Mouse (Mus musculus) spleen, postnatal 36 days (tissue): Measurements from ENCODE around the gene Tmsb4x.
A peak's percentile ranks its signal among the peaks of the same experiment; 100 is the strongest.

Source experiments
- DNase-seq, 2 experiments: peaks; one replicate each; pipeline ENCODE4 v3.0.0; 2022; ENCODE audit warnings: low spot score in 2 of 2, mixed read lengths in 1 of 2

Tmsb4x gene

GRCm38 (mm10) chrX:167182411-167182810 lies 26.7 kb downstream of the Tmsb4x start:
- DNase-seq = peak in 1 of 2 experiments; percentile 47

DNA sequence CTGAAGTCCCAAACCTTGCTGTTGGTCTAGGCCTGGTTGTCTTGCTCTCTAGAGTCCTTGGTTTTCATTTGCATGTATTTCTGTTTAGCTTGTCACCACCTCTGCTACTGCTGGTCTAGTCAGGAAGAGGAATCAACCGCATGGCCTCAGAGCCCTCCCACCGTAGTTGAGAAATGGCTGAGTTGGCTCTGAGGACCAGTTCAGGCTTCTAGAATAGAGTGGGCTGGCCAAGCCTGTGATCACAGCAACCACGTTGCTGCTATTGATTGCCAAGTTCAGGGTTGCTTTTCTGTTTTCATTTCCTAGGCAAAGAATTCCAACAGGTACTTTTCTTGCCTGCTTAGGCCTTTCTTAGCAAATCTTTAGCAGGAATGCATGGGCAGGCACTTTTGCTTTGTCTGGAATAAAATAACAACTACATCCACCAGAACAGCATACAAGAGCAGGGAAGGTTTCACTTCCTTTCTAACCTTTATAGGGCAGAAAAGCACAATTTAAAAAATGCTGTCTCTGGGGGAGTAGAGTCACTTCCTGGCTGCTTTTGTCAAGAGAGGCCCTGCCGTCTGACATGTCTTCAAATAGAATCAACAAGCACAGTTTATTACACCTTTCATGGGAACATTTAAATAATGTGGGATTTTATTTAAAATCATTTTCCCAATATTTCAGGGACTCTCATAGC lies 29.0 kb downstream of the Tmsb4x start:
- peak; percentile 65 to 71 for DNase-seq

DNA sequence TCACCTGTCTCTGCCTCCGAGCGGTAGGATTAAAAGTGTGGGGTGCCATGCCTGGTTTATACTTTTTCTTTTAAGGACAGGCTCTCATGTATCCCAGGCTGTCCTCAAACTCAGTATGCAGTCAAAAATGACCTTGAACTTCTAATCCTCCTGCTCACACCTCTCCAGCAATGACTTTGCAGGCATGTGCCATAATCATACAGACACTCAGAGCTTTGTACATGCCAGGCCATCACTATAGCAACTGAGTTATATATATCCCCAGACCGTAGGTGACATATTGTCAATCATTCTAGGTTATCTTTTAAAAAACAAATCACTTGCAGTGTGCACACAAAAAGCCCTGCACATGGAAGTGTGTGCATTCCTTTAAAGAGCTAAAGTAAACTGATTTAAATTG lies 29.6 kb downstream of the Tmsb4x start:
- DNase-seq = no peak

DNA sequence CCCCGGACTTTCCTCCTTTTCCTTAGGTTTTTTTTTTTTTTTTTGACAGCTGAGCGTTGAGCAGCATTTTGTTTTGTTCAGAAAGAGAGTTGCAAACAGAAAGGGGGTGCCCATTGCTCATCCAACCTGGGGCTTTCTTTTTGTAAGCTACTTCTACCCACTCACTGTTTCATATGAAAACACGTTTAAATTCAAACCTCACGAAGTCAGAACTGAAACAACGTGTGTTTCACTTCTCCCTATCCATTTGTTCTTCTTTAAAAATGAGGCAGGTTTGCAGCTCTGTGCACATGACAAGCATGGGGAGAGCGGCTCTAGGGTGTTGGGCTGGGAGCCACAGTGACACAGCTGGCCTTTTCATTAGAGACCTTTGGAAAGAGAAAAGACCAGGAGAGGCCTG lies 33.8 kb downstream of the Tmsb4x start:
- DNase-seq = peak; percentile 37 to 55

DNA sequence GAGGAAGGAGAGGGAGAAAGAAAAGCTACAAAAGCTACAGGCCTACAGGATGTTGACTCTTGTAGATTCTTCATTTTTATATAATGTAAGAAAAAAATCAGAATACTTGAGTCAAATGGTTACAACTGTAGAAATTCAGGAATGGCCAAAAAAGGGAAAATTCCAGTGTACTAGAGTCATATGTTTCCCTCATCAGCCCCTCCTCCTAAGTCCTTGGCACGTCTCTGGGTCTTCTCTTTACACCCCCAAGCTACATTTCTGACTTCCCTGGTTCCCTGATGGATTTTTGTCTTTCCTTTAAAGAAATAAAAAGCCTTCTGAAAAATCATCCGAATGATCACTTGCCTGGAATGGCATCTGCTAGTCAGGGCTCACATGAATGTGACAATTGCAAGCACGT lies 34.8 kb downstream of the Tmsb4x start:
- DNase-seq = no peak

- DNase-seq = no peak
Observed at GRCm38 (mm10) chrX:167172256-167172655, 36.9 kb downstream of the Tmsb4x start.

GRCm38 (mm10) chrX:167171281-167171680 lies 37.8 kb downstream of the Tmsb4x start:
- DNase-seq = no peak

- peak in 1 of 2 experiments; percentile 39 for DNase-seq
Observed at GRCm38 (mm10) chrX:167167282-167167681, 41.8 kb downstream of the Tmsb4x start.

DNA sequence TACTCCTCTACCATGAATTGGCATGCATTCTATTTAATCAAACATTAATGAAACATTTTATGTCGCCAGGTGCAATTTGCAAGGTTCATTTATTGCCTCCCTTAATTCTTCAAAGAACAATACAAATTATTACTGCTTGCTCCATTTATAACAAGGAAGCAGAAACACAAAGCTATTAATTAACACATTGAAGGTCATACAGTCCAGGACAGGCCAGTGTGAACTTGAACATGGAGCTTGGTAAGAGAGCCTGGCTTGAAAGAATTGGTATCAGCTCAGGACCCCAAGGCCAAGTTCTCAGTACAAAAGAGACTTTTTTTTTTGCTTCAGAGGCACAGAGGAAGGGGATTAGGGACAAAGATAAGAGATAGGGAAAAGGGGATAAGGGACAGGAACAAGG lies 43.1 kb downstream of the Tmsb4x start:
- no peak for DNase-seq

- DNase-seq = no peak
Observed at GRCm38 (mm10) chrX:167157691-167158090, 51.4 kb downstream of the Tmsb4x start.
